Mouse (Mus musculus) heart, adult 8-10 months (tissue): ENCODE results near the gene Arid5b. TPM values are rescaled to one million over a fixed set of nuclear protein-coding genes. Genes with fewer than 3 reads are reported as not detected.

Experiments used
- DNase-seq: peaks from one replicate; pipeline ENCODE4 v3.0.0; 2022; ENCODE audit warnings: low spot score
- total RNA-seq, 4 experiments: library from RNA; stranded (reverse); gene quantifications; 2 replicates each; pipeline ENCODE4 v1.2.4; 2022

Arid5b gene
- total RNA-seq, 4 experiments from 2014 or later, result 17.7 to 25.4 (median 18.5) TPM

DNA sequence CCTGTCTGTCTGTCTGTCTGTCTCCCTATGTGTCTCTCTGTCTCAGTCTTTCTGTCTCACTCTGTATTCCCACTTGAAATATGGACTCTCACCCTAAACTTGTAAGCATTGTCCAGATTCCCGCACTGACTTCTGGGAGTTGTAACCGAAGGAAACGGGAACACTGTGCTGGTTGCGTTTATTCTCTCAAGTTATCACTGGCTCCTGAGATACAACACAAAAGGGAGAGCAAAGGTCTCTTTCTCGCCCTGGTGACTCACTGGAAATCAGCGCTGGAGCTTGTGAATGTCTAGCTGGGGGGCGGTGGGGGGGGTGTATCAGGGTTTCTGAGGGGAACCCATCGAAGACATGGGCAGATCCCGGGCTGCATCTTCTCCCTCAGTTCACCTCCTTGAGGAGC, 82.2 kb downstream of the Arid5b start:
- DNase-seq, result no peak

GRCm38 (mm10) chr10:68193561-68193960, 85.0 kb downstream of the Arid5b start:
- DNase-seq, result no peak

DNA sequence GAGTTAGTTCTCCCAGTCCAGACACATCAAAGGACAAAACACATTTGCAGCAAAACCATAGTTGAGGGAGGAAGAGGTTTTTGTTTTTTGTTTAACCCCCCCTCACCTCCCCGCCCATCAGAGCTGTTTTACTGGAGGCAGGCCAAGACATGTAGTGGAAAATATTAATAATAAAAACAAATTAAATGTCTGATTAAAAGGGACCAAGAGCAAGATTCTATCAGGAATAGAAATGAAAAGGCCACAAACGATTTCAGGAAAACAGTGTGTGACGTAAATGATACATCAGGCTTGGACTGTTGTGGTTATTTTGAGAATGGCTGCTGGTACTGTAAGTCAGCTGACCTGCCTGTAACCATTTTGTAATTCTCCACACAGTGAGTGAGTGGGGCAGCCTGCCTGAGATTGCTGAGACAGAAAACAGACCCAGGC, 85.7 kb downstream of the Arid5b start:
- peak; percentile 71 for DNase-seq

DNA sequence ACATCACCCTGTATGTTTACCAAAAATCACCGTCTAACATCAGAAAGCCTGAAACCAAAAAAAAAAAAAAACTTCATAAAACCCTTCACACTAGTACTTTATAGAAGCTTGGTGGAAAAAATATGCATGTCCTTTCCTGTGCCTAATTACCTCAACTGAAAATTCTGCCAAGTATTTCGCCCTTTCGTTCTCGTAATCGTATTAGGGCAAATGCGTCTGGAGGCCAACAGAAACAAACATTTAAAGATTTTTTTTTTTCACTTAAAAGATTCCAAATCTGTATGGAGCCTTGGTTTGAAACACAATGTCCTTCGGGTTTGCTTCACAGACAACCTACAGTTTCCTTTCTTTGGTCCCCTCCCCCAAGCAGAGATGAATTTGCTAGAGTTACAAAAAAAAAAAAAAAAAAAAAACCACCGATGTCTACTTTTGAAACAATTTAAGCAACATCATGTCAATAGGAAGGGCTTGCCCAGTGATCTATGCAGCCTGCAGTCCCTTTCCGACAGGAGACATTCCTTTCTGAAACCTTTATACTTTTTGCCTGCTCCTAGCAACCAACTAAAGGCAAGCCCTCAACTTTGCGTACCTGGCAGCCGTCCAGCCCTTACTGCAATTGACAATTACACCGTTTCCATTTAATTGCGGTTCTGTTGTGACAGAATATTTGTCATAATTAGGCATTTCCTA, 86.7 kb downstream of the Arid5b start:
- peak; percentile 58 for DNase-seq

- DNase-seq, result no peak
These were observed 87.4 kb downstream of the Arid5b start for GRCm38 (mm10) chr10:68191146-68191545.

DNA sequence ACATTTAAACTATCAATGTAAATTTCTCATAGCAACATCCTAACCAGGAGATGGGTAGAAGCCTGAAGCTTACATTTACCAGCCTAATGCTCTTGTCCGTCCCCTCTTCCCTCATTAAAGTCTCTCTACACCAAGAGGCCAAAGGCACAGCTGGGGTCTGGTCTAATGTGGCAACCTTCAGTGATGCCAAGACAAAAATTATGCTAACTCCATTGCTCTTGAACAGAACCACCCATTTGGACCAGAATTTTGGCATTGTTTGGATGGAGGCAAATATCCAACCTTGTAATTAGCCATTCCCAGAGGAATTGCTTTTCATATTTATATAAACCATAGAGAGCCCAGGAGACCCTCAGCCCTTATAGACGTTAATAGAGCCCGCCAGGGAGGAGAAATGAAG, 88.7 kb downstream of the Arid5b start:
- no peak for DNase-seq

DNA sequence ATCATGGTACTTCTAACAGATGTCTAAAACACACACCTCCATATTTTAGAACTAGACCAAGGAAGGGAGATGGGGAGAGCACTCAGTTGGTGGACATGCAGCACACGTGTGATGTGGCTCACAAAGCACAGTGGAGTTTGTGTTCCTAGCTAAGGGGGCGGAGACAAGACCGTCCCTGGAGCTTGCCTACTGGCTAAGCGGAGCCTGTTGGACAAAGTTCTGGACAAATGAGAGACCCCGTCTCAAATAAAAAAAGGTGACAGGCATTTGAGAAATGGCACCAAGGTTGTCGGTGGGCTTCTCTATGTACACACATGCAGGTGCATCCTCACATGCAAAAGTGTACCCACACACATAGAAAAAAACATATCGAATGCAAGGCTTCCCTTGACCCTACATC, 95.4 kb downstream of the Arid5b start:
- DNase-seq, result no peak

GRCm38 (mm10) chr10:68182266-68182665, 96.3 kb downstream of the Arid5b start:
- no peak for DNase-seq

DNA sequence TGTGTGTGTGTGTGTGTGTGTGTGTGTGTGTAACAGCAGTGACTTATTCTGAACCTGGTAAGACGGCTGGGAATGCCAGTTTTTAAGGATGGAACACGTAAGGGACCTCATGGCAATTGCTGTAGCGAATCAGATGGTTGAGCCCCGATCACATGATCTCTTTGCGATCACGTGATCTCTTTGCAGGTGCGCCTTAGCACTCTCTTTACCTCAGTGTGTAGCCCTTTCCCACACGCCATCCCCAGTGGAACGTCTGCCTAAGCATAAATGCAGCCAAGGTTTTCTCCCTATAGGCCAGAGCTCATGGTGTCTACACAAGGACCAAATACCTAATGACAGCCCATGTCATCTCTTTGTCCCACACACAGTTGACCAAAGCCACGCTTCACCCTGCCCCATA, 97.4 kb downstream of the Arid5b start:
- no peak for DNase-seq

DNA sequence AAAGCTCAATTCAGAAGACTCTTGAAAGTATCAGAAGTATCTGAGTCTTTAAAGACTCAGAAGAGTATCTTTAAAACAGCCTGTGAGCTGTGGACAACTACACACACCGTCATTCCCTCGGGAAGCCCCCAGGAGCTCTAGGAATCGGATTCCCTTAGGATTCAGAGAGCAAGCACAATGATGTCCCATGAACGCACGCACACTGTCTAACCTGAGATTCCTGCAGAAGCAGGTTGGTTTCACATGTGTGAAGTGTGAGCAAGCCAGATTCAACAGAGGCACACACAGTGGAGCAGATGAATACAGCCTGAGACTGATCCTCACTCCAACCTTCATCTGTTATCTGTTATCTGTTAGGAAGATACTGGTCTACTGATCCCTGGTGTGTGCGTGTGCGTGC, 97.8 kb downstream of the Arid5b start:
- DNase-seq, result no peak

DNA sequence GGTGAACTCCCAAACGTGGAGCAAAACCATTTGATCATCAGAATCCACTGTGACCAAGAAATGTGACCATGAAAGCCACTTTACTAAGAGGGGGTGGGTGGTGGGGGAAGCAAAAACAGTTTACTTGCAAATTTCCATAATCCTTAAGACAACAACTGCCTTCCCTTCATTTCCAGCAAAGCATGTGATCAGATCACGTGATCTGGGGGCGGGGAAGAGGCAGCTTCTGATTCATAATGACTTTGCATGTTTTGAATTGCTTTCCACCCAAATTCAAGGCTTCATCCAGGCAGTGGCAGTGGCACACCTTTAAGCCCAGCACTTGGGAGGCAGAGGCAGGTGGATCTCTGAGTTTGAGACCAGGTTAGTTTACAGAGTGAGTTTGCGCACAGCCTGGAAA, 98.4 kb downstream of the Arid5b start:
- no peak for DNase-seq

GRCm38 (mm10) chr10:68179741-68180140, 98.8 kb downstream of the Arid5b start:
- DNase-seq, result no peak

DNA sequence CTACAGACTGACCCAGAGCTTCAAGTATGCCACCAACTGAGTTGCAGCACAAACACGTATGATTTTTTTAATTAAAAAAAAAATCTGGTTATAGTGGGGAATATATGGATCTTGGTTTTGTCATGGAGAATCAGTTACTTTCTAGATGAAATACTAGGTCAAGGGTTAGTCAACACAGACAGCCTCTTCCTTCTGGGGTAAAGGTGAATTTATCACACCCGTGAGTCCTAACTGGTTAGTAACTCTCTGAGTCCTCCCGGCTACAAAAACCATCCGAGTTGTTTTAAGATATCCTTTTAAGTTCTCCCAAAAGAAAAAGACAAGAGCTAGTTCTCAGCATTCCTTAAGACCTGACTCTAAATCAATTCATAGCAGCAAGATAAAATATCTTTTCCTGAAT, 99.2 kb downstream of the Arid5b start:
- no peak for DNase-seq

- no peak for DNase-seq
These were observed 100.6 kb downstream of the Arid5b start for GRCm38 (mm10) chr10:68177697-68178485.

GRCm38 (mm10) chr10:68175811-68176210, 102.7 kb downstream of the Arid5b start:
- no peak for DNase-seq

GRCm38 (mm10) chr10:68173634-68174033, 104.9 kb downstream of the Arid5b start:
- no peak for DNase-seq

GRCm38 (mm10) chr10:68172906-68173305, 105.6 kb downstream of the Arid5b start:
- no peak for DNase-seq

DNA sequence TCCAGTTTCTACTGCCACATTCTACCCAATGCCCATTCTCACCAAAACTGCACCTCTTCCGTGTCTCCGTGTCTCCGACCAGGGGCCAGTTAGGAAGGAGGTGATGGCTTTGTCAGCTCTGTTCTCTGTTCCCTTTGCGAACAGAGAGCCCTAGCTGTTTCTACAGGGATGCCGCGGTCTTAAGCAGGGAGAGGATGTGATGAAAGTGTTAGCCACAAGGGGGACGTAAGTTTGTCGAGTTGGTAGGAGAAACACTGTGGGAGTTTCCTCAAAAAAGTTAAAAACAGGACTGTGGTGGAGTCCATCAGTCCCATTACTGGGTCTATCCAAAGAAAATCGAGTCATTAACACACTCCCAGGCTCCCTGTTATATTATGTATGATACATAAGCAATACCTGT, 106.6 kb downstream of the Arid5b start:
- DNase-seq, result no peak

DNA sequence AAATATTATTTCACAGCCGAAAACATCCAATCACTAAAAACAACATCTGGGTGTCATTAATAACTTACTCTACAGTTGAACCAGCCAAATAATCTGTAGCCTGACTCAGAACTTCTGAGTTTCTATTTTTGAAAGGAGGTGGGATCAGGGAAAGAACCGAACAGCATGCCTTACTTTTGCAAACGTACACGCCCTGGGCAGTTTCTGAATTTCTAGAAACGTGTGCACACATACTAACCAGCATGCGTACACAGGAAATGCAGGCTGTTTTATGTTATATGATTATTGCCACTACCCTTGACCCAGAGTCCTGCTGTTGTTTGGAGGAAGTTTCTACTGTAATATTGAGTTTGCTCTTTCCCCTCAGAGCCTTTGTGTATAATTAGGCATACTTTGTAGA, 109.9 kb downstream of the Arid5b start:
- DNase-seq, result no peak

GRCm38 (mm10) chr10:68168141-68168540, 110.4 kb downstream of the Arid5b start:
- no peak for DNase-seq

- DNase-seq, result no peak
These were observed 111.4 kb downstream of the Arid5b start for GRCm38 (mm10) chr10:68167118-68167517.

DNA sequence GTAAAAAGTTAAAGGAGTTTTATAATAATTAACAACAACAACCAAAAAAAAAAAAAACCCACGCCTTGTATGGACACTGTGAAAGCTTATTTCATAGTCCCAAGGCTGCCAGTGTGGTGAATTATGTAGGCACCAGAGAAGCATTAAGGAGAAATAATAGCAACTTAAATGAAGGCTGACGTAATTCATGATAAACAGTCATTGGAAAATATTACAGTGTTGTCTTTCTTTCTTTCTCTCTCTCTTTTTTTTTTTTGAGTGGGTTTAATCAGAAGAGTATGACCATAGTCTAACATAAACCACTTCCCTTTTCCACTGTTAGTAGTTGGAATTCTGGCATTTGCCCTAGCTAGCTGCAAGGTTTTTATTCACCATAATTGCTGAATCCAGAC, 111.8 kb downstream of the Arid5b start:
- no peak for DNase-seq
